Mouse (Mus musculus) heart, postnatal 0 days (tissue): ENCODE measurements around the gene Klrb1c. TPM values are rescaled to one million over a fixed set of nuclear protein-coding genes. Genes with fewer than 3 reads are reported as not detected.
"Not testable (repeated sequence)": the region's sequence is repeated elsewhere in the genome, so short reads cannot be mapped to it uniquely, and the experiment has no call there.

Experiments used
- ATAC-seq: fragments of 200-750 bp; cut with Nextera tagmentation; 2 replicates; pipeline ENCODE4 v1.8.0; 2017; ENCODE audit warnings: low read depth, moderate number of reproducible peaks, moderate library complexity; ENCODE audit not compliant: insufficient read depth
- DNase-seq: peaks from one replicate; pipeline ENCODE4 v3.0.0-alpha.2; 2016; ENCODE audit warnings: low spot score
- H3K27ac ChIP-seq: fragments of 300-500 bp; sonication (generic); 2 replicates; pipeline ENCODE4 v1.5.1; 2014; ENCODE audit warnings: low read depth, mild to moderate bottlenecking
- H3K27me3 ChIP-seq: fragments of 300-500 bp; sonication (generic); 2 replicates; pipeline ENCODE4 v1.6.1; 2014; ENCODE audit warnings: low read length, mixed read lengths; ENCODE audit not compliant: control insufficient read depth, insufficient read depth
- H3K36me3 ChIP-seq: fragments of 300-500 bp; sonication (generic); replicated peaks from 2 replicates; pipeline ENCODE4 v1.6.1; 2014; ENCODE audit warnings: low read length, mixed read lengths; ENCODE audit not compliant: control insufficient read depth, insufficient read depth
- H3K4me1 ChIP-seq: fragments of 300-500 bp; sonication (generic); 2 replicates; pipeline ENCODE4 v1.6.1; 2014; ENCODE audit warnings: antibody characterized with exemption; ENCODE audit not compliant: control insufficient read depth, insufficient read depth
- H3K4me2 ChIP-seq: fragments of 300-500 bp; sonication (generic); 2 replicates; pipeline ENCODE4 v1.6.1; 2014; ENCODE audit warnings: low read depth, mild to moderate bottlenecking, low read length, moderate library complexity
- H3K4me3 ChIP-seq: fragments of 300-500 bp; sonication (generic); 2 replicates; pipeline ENCODE4 v1.5.1; 2014; ENCODE audit warnings: low read depth, low read length
- H3K9ac ChIP-seq: fragments of 300-500 bp; sonication (generic); replicated peaks from 2 replicates; pipeline ENCODE4 v1.6.1; 2014; ENCODE audit warnings: low read depth, low read length, mixed read lengths
- H3K9me3 ChIP-seq: fragments of 300-500 bp; sonication (generic); replicated peaks from 2 replicates; pipeline ENCODE4 v1.6.1; 2016; ENCODE audit warnings: low read length; ENCODE audit not compliant: control insufficient read depth
- CTCF ChIP-seq: IDR thresholded peaks from 2 replicates; pipeline ENCODE4 v1.5.1; 2016; ENCODE audit warnings: antibody characterized with exemption, control low read depth, low read depth
- EP300 ChIP-seq: IDR thresholded peaks from 2 replicates; pipeline ENCODE4 v1.6.1; 2016; ENCODE audit warnings: antibody characterized with exemption, low read depth
- WGBS: fragments of 180-500 bp; shearing (Covaris S2); extraction: QIAGEN DNeasy Blood & Tissue Kit; methylation state at CpG from one replicate; pipeline ENCODE4 v1.1.7; 2014; 5-methylcytosine and 5-hydroxymethylcytosine counted together
- polyA plus RNA-seq: library from polyadenylated mRNA; unstranded; fragments of >200 nt; fragmentation: Nextera tagmentation; extraction: Ambion mirVana; gene quantifications from 2 replicates; pipeline ENCODE4 v1.2.1, GENCODE M21; 2015
- total RNA-seq: library from RNA; depleted of rRNA; stranded (reverse); fragments of >200 nt; gene quantifications from 2 replicates; pipeline ENCODE4 v1.2.3, GENCODE M21; 2014; ENCODE audit warnings: low replicate concordance

Gene Klrb1c
- total and polyA plus RNA-seq, 2 experiments from 2014 or later = not detected

- no peaks in the 10 kb centered on the region for H3K36me3 ChIP-seq
- no peaks in the 10 kb centered on the region for H3K9me3 ChIP-seq
- no peaks in the 10 kb centered on the region for H3K4me1 ChIP-seq
- no peak overlapping the region for H3K4me2 ChIP-seq
- no peak for ATAC-seq
- WGBS = 84% methylated on average over 10 of the region's 10 CpGs
- no peak for TF ChIP-seq CTCF
- no peak for TF ChIP-seq EP300
- H3K27me3 ChIP-seq = no peaks in the 10 kb centered on the region
- no peak overlapping the region for H3K9ac ChIP-seq
- no peak overlapping the region for H3K27ac ChIP-seq
- H3K4me3 ChIP-seq = no peak overlapping the region
- DNase-seq = no peak
Measured at GRCm38 (mm10) chr6:128769481-128770253, 19.3 kb downstream of the Klrb1c start.

- Histone ChIP-seq H3K27ac (no peak overlapping the region), H3K4me1 (no peaks in the 10 kb centered on the region), H3K27me3 (no peaks in the 10 kb centered on the region), H3K9ac (no peak overlapping the region), H3K4me3 (no peak overlapping the region), H3K4me2 (no peak overlapping the region), H3K9me3 (no peaks in the 10 kb centered on the region), H3K36me3 (no peaks in the 10 kb centered on the region)
- DNase-seq = no peak
- no peak for ATAC-seq
- 61% methylated on average over 4 of the region's 4 CpGs for WGBS
- TF ChIP-seq EP300 (no peak), CTCF (no peak)
Measured at GRCm38 (mm10) chr6:128768047-128768446, 21.0 kb downstream of the Klrb1c start.

GRCm38 (mm10) chr6:128766486-128767254 is 22.3 kb downstream of the Klrb1c start:
- H3K9me3 ChIP-seq, H3K27ac ChIP-seq, ATAC-seq, H3K36me3 ChIP-seq, H3K4me3 ChIP-seq, H3K9ac ChIP-seq, H3K4me1 ChIP-seq, H3K4me2 ChIP-seq, H3K27me3 ChIP-seq: not testable (repeated sequence)
- peak; percentile 65 for TF ChIP-seq CTCF
- peak; percentile 39 for DNase-seq
- 62% methylated on average over 6 of the region's 6 CpGs for WGBS

GRCm38 (mm10) chr6:128765211-128765610 is 23.8 kb downstream of the Klrb1c start:
- ATAC-seq = no peak
- Histone ChIP-seq H3K9ac (no peak overlapping the region), H3K27ac (no peak overlapping the region), H3K36me3 (no peaks in the 10 kb centered on the region), H3K4me2 (no peak overlapping the region), H3K27me3 (no peaks in the 10 kb centered on the region), H3K4me3 (no peak overlapping the region), H3K4me1 (no peaks in the 10 kb centered on the region), H3K9me3 (no peaks in the 10 kb centered on the region)
- no peak for TF ChIP-seq EP300
- TF ChIP-seq CTCF = no peak
- 61% methylated on average over 1 of the region's 1 CpGs for WGBS
- no peak for DNase-seq

GRCm38 (mm10) chr6:128764598-128764997 is 24.4 kb downstream of the Klrb1c start:
- H3K36me3 ChIP-seq = no peaks in the 10 kb centered on the region
- WGBS = 23% methylated on average over 5 of the region's 5 CpGs

More at GRCm38 (mm10) chr6:128764598-128764997, 24.4 kb downstream of the Klrb1c start:
- Histone ChIP-seq H3K4me2 (peak overlapping the region; percentile 56), H3K4me3 (peak overlapping the region; percentile 41), H3K27me3 (no peaks in the 10 kb centered on the region), H3K27ac (no peak overlapping the region), H3K9ac (no peak overlapping the region), H3K4me1 (no peaks in the 10 kb centered on the region), H3K9me3 (no peaks in the 10 kb centered on the region)
- ATAC-seq (no peak), DNase-seq (no peak)
- TF ChIP-seq EP300 = no peak
- TF ChIP-seq CTCF = no peak
